Mouse (Mus musculus) stomach, postnatal 0 days (tissue): ENCODE measurements at regions not wholly inside any gene's neighbourhood (a gene's known extent, or its start where the extent isn't known, plus 50 kb on each side); places are given as distances from the start of the nearest gene placed in this dataset.

Source experiments
- CTCF ChIP-seq: IDR thresholded peaks from 2 replicates; pipeline ENCODE4 v1.5.1; 2016; ENCODE audit warnings: antibody characterized with exemption, low read depth, mild to moderate bottlenecking, moderate library complexity
- EP300 ChIP-seq: optimal IDR thresholded peaks from 2 replicates; pipeline ENCODE3; 2016; ENCODE audit warnings: antibody characterized with exemption

DNA sequence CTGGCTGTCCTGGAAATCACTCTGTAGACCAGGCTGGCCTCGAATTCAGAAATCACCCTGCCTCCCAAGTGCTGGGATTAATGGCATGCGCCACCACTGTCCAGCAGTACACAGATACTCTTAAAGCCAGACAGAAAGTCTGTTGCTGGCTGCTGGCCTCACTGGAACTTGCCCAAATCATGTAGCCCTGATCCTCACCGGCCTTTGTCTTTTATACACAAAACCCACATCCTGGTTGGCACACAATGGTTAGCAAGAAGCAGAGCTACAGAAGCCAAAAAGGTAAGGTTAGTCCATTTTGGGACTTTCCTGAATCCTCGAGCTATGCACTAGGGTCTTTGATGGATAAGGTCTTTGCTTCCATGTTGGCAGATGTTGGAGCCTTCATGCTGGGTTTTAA is 157.2 kb upstream of the Trim24 start:
- TF ChIP-seq CTCF (no peak), EP300 (no peak)
